Mouse (Mus musculus) layer of hippocampus, adult 9-11 months (tissue): ENCODE measurements around the gene Ppfia3.
"Not testable (repeated sequence)": the region's sequence is repeated elsewhere in the genome, so short reads cannot be mapped to it uniquely, and the experiment has no call there.

Experiments used
- DNase-seq: peaks from one replicate; pipeline ENCODE4 v3.0.0; 2022

Gene Ppfia3

DNA sequence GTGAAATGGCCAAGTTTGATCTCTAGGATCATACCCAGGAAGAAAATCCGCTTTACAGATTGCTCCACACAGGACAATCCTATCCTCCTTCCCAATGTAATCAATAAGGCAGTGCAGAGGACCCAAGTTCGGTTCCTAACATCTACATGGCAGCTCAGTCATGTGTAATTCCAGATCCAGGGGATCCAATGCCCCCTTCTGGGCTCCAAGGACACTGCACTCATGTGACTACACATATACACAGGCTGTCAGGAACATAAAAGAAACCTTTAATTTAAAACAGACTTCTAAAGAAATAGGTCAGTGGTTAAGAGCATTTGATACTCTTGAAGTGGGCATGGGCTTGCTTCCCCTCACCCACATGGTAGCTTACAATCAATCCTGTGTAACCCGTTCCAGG lies 19.3 kb upstream of the Ppfia3 start:
- DNase-seq = no peak

DNA sequence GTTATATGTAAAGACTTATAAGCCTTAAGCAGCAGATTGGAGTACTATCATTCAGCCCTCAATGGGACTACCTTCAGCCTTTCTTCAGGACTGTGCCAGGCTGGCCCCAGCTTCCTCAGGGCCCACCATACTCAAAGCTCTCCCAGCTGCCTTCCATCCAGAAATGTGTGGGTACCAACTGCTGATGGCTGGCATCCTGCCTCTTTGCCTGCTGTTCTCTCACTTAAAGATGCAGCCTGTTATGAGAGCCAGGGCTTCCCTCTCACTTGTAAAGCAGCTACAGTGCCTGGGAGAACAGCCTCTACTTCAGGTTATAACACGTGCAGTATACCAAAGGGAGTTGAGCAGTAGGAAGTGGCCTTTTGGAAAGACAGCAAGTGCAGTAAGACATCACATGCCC lies 9.2 kb upstream of the Ppfia3 start:
- peak; percentile 50 for DNase-seq

DNA sequence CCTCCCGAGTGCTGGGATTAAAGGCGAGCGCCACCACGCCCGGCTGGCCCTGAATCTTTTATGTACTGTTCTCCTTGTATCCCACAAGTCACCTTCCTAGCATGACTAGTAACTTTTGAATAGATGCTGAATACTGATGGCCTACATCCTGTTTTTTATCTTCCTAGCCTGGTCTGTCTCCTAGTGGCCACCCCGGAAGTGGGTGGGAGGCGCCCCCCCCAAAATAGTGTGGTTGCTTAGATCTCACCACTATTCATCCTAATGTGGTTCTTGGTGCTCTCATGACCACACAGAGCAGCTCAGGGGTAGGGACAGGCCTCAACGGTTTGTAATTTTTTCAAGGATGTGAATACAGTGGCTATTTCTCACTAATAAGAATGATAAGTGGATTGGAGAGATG lies 7.8 kb upstream of the Ppfia3 start:
- DNase-seq = no peak

DNA sequence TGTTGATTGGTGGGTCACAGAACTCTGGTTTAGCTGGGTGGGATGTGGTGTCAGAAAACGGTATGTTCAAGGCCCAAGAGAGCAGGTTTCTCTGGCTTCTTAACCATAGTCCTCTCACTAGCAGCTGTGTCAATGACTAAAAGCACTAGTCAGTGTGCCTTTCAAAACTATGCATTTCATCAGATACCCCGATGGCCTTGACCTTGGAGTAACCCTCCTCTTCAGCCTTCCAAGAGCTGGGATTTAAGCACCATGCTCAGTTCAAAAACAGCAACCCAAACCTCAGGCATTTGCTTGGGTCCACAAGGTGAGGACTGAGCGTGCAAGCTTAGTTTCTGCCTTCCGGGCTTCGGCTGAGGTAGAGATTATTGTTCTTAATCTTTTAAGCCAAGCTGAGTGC lies 5.6 kb upstream of the Ppfia3 start:
- DNase-seq = no peak

DNA sequence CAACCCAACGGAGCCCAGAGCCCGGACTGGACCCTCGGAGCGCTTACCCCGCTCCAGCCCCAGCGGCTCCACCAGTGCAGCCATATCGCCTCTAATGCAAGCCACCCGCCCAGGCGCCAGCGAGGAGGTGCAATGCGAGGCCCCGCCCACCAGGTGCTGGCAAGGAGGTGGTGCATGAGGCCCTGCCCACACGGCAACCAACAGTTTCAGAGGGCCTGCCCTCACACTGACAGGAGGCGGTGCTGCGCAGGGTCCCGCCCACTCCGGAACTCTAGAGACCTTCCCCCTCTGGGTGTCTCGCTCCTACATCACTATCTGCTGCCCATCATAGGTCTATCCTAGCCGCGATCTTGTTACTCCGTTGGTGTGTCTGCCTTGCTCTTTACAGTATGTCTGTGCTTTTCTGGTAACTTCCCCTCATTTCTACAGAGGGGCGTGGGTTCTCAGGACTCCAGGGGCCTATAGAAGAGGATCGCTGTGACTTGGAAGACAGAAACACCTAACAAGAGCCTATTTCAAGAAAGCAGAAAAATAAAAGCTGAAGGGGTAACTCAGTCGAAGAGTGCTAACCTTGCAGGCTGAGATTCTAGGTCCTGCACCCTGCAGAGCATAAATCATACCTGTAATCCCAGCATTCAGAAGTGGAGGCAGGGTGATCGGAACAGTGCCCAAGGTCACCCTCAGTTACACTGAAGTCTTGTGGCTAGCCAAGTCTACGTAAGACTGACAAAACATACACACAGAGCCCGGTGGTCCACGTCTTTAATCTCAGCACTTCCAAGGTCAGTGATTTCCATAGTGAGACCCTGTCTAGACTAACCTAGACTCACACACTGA lies 3.9 kb upstream of the Ppfia3 start, which contains the start of gene Lin7b:
TSS of gene Lin7b (minus strand) at position 109 of the 837 bp plus-strand sequence.
- DNase-seq = peak; percentile 95

DNA sequence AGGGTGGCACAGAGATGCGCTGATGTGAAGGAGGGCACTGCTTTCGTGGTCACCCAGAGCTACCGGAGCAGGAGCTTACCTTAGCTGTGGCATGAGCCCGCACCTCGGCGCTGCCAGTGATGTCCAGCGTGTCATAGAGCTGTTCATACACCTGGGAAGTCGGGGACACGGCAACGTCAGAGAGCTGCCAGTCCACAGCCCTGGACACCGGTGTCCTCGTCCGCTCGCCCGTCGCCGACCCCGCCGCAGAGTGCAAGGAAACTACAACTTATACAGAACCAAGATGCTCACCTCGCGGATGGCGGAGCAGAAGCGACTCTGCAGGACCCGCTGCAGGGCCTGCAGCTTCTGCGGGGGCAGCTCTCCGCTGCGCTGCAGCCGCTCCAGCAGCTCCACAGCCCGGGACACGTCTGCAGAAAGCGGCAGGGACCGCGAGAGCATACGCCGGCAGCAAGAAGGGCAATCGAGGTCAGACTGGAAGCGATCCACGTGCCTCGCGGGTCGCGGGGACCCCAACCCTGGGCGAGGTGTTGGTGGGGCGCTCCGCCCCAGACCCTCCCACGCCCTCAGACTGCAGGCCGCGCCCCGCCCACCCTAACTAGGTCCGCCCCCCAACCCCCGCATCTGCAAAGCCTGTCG lies 3.1 kb upstream of the Ppfia3 start:
- DNase-seq = peak; percentile 47

DNA sequence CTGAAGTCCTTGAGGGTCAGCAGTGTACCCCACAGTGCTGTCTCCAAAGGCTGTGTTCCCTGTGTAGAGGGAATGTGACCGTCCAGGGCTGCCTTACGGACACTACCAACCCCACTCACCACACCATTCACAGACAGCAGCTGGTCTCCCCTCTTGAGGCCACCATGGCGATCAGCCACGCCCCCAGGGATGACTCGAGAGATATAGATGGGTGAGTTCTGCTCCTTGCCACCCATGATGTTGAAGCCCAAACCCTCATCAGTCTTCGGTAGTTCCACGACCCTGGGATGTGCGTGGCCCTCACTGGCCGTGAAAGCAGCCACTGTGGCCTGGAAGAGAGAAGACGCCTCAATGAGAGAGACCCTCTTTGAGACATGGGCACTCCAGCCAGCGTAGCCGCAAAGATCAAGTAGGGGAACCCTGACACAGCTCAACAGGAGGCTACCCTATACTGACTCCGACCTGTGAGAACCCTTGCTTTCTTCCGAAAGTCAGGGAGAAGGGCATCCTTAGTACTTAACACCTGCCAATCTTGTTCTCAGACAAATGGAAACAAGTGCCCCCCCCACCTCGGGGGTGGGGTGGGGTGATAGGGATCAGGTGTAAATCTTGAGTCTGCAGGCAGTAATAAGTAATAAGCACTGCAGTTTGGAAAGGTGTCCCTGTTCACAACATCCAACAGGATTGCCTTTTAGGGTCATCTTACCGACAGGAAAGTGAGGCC lies 2.4 kb upstream of the Ppfia3 start:
- DNase-seq = no peak

DNA sequence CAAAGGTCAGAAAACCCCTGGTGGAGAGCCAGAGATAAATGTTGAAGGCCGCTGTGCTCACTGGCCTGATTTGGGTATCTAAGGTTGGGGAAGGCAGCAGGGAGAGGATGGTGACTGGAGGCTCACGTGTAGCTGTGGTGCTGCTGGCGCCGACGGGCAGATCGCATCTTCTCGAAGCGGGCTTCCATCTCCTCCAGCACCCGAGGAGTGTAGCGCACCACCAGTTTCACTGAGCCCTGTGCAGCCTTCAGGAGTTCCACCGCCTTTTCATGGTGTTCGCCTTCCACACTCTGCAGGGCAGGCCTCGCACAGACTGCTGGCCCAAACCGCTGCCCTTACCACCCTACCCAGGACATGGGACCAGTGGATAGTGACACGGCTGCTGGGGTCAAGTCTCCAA lies 1.4 kb upstream of the Ppfia3 start:
- no peak for DNase-seq

DNA sequence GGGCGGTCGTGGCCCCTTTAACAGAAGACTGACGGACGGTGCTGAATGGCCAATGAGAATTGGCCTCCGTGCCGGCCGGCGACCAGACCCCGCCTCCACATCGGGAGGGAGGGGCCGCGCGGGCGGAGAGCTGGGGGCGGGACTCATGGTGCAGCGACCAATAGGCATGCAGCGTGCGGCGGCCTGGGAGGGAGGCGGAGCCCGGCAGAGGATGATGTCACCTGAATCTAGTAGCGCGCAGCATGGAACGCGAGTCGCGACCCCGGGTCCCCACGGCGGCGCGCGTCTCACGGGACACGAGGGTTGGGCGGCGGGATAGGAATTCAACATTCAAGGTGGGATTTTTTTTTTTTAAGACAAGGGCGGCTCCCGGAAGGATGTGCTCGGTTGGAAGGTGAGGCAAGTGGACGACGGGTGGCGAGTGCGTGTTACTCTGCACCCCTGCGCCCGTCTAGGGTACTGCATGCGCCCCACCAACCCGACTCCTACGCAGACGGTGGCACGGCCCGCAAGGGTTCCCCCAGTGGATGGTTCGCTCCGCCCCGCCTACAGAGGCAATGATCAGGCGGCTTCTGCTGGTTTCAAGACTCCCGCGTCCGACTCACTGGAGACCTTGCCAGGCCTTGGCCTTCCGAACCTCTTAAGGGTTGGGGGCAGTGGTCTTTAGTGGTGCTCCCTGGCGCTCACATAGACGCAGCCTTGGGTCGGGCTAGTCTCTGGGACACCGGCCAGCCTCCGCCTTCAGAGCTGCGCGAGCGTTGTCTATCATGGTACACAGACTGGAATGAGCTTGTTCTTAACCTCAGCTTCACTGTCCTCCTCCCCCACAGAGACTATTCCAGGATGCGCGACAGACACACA lies 431 bp upstream of the Ppfia3 start:
- peak; percentile 98 for DNase-seq

DNA sequence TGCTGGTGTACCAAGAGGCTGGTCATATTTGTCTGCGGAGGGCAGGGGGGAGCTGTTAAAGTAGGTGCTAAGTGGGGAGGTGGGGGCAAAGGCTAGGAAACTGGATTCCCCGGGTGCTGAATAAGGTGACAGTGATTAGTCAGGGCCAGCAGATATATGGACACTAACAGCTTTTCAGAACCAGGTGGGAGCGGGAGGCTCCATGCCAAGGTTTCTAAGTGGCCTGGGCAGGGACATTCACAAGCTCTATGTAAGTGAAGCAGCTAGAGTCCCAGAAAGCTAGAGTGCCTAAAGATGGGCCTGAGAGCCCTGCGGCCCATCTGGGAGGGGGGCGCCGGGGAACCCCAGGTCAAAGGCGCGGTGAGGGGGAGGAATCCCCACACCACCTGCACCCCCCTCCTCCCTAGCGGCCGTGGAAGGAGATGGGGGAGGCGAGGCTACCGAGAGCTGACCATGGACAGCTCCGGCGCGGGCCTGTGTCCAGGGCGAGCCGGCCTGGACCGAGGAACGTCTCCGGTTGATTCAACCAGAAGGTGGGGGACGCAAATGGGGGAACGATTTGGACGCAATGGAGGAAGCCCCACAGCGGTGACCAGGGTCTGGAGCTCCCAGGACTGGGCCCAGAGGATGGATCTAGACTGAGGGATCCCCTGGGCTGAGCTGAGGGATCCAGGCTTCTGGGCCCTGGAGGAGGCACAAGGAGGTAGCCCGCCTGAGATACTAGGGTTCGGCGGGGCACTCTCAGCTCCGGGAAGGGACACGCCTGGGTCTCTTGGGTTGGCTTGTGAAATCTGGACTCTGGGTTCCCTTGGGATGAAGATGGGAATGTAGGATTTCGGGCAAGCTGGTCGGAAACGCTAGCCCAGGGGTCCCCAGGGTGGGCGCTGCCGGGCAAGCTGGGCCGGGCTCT lies 822 bp downstream of the Ppfia3 start:
- DNase-seq = no peak

DNA sequence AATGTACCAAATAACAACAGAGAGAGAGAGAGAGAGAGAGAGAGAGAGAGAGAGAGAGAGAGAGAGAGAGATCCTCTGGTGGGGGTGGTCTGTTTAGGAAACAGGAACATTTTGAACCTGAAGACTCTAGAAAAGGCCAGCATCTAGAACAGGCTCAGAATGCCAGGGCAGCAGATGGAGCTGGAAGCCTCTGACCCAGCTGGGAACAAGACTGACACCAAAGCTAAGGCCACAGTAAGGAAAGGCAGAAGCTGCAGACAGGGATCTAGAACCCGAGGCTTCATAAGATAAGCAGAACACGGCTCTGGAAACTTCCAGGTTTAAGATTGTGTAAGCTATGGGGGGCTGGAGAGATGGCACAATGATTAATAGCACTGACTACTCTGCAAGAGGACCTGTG lies 2.8 kb downstream of the Ppfia3 start:
- DNase-seq = no peak

DNA sequence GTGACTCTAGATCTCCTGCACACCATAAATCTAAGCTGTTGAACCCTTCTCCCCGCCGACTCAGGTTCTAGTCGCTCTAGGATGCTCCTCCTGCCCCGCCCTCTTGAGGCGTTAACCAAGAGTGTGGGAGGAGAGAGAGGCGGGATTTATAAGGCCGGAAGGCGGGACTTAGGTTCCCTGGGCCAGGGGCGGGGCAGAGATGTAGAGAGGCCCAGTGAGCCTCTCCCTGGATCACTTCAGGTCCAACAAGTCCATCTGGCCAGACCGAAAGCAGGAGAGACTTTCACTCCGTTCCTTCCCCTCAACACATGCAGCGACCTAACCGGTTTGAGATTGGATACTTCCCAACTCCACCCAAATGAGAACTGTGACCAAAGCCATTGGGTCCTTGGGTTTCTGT lies 4.0 kb downstream of the Ppfia3 start:
- no peak for DNase-seq

DNA sequence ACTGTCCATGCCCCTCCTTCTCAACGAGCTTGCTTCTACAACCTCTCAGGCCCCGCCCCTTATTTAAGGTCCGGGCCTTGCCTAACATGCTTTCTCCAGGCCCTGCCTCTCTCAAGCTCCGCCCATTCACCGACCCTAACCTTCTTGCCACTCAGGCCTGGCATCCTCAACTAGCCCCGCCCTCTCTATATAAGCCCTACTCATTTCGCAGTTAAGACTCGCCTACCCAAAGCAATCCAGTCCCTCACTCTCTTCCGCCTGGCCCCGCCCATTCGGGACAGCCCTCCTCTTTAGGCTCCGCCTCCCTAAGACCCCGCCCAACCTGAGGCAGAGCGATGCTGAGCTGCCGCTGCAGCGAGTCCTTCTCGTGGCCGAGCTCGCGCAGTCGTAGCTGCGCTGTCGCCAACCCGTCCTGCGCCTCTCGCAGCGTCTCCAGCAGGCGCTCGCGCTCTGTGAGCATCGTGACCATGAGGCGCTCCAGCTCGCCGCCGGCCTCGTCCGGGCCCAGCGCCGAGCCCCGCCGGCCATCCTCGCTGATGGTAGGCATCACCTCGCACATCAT lies 5.5 kb downstream of the Ppfia3 start:
- peak; percentile 90 for DNase-seq

DNA sequence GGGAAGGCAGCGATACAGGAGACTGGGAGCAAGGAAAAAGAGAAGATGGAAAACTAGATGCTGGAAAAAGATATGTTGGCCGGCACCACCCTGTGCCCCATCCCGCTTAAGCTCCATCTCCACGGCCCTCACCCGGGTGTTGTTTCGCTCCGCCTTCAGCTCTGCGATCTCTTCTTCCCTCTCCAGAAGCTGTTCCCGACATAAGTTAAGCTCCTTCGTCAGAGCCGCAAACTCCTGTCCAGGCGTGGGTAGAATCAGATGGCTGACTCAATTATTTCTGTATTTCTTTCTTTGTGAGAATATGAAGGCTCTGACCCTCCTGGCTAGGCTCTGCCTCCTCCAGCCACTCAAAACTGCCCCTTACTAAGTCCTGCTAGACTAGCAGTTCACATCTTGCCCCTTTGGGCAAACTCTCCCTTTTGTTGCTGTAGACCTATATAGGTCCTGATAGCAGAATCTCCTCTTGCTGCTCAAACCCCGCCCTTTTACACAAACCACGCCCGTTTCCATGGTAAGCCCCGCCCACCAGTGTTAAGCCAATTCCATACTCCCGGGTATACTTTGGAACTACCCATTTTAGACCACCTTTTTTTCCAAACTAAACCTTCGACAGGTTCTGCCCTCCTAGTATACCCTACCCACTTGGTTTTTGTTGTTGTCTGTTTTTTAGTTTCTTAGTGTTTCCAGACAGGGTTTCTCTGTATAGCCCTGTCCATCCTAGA lies 6.3 kb downstream of the Ppfia3 start:
- no peak for DNase-seq

DNA sequence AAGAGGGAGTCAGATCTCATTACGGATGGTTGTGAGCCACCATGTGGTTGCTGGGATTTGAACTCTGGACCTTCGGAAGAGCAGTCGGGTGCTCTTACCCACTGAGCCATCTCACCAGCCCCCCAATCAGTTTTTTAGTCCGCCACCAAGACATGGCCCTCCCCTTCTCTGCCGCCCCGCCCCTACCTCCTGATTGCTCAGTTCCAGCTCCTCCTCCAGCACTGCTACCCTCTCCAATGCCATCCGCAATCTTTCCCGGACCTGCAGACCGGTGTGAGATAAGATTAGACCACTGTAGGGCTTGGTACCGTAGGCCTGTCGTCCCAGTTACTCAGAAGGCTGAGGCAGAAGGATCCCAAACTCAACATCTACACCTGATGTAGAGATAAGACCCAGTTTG lies 7.7 kb downstream of the Ppfia3 start:
- DNase-seq = not testable (repeated sequence)

DNA sequence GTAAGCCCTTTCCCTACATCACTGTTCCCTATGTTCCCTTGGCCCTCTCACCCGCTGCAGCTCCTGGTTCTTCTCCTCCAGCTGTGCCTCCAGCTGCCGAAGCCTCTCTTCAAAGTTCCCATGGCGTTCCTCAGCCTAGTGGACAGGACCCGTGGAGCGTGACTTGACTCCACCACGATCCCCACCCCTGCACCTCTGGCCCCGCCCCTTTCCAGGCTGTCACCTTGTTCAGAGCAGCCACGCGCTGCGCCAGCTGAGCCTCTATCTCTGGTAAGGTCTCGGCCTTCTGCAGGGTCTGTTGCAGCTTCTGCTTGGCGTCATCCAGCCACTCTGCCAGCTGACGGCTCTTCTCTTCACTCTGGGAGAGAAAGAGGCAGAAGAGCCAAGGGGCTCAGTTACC lies 10.7 kb downstream of the Ppfia3 start:
- DNase-seq = no peak

DNA sequence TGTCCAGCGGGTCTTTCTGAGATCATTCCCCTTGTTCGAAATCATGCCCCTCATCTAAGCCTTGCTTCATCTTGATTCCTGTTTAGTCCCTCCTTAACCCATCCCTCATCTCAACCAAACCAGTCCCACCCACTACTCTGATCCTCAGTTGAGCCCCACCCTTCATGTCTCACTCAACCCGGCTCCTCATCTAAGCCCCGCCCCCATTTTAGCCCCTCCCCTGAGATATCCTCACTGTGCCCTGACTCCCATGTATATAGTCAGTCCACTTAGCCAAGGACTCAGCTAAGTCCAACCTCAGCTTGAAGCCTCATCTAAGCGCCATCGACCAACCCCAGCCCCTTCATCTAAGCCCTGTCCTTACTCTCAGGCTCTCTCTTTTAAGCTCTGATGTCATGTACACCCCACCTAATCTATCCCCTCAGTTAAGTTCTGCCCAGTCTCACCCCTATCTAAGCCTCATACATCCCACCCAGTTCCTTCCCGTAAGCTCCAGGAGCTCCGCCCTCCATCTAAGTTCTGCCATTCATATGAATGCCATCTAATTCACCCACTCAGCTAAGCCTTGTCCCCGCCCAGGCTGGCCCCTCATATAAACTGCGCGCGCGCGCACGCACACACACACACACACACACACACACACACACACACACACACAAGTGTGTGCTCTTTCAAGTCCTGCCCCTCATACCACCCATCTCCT lies 11.3 kb downstream of the Ppfia3 start:
- no peak for DNase-seq

DNA sequence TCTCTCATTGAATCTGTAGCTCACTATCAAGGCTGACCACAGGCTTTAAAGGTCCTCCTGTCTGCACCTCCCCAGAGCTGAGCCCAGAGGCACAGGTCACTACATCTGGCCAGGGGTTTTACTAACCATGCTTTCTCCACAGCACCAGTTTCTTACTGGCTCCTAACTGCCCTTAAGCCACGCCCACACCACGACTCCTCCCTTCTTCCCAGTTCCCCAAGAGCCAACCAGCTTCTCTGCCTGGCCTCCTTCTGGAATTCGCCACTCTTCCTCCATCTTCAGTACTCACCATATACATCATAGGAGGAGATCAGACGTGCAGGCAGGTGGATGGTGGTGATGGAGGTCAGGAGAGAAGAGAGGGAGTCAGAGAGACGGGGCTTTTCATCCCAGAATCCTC lies 13.8 kb downstream of the Ppfia3 start:
- no peak for DNase-seq

DNA sequence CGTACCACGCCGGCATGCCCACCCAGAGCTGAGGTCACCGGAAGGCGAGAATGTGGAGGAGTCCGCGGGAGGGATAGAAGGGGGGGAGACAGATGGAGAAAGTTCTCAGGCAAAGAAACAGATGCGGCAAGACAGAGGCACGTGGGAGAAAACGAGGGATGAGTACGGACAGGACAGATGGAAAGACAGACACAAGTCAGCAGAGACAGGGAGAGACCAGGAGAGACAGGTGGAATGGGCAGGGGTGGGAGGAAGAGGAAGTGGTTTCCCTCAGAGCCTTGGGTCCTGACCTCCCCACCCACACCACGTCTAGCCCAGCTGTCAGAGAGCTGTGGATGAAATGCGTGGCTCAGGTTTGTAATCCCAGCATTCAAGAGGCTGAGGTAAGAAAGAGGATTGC lies 19.9 kb downstream of the Ppfia3 start:
- no peak for DNase-seq

DNA sequence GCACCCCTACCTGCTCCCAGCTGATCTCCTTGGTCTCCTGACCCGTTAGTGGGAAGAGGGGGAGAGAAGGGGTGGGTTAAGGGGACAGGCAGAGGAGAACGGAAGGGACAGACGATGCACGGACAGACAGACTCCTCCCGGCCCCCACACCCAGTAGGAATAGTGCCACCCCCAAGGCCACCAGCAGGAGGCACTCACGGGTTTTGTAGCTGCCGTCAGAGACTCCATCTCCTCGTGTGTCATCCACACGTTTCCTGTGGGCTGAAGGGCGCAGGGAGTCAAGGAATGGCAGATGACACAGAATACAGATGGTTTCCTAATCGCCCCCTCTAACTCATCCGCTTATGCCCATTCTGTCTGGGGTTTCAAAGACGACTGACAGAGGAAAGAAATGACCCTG lies 23.3 kb downstream of the Ppfia3 start:
- no peak for DNase-seq
